Mouse (Mus musculus) forelimb bud, embryonic 11.5 days (tissue): ENCODE data around the gene Gda.

Source experiments
- DNase-seq: peaks from one replicate; pipeline ENCODE4 v3.0.0-alpha.2; 2012; ENCODE audit warnings: low read depth, low spot score

Gda gene

DNA sequence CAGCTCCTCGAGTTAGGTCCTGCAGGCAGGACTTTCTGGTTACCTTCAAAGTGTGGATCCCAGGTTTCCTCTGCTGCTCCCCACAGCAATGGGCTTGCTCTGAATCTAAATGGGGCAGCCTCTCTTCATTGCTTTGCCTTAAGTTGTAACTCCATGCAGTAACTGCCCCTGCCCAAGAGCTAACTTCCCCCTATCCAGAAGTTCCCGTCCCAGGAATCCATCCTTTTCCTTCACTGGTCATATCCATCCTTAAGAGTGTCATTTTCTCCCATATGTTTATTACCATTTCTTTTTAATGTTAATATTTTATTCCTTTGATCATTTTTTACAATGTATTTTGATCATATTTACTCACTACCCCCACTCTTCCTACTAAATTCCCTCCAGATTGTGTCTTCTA, at the start of gene Gda:
Gene Gda, minus strand, starts transcription at position 101 of the 400 bp plus-strand sequence.
- no peak for DNase-seq

DNA sequence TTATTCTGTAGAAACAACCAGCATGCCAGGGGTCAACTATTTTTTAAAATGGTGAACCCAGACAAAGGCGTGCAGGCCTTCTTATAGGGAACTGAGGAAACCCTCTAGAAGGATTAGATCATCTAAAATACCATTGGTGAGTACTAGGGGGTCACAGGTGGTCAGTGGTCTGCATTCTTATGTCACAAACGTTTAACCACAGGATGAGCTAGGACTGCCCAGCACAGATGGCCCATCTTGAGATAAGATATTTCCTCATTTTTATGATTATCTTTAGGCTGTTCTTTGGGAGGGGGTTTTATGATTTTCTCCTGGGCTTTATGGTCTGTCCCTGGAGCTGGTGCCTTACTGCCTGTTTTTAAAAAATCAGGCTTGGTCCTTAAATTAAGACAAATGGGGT, 47.0 kb upstream of the Gda start:
- no peak for DNase-seq

DNA sequence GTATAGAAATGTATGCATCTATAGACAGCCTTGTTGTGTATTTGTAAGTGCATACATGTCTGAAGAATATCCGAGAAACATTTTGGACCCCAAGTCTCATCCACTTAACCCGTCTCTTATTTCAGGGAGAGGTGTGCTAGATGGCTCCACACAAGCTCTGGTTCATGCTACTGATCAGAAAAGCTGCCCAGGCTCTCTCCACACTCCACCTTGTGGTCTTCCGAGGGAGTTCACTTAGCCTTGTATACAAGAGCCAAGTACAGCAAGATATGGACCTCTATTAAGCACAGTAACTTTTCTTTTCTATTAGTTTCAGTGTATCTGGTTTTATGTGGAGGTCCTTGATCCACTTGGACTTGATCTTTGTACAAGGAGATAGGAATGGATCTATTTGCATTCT, 36.9 kb upstream of the Gda start:
- DNase-seq: peak; percentile 33

DNA sequence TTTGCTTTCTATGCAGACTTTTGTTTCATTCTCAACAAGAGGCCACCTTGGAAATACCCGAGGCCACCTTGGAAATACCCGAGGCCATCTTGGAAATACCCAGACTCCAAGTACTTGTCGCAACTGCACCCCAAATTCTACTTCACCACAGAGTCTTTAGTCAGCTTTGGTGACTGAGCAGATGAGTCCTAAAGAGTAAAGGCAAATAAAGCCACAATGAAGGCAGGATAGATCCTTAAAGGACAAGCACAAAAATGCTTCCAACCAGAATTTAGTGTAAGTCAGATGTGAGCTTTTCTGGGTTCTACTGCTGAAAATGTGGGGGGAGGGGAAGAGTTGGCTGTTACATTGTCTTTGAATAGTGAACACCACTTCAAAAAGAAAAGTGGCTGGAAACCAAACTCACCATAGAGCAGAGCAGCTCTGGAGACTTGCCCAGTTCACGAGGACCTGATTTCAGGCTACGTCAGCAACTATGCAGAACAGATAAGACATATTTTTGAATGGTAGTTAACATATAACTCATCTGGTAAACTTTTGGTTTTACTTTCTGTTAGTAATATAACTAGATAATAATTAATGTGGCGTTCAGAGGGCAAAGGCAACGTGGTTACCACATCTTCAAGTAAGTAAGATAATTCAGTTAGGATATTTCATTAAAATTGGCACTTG, 34.5 kb upstream of the Gda start:
- DNase-seq: no peak

DNA sequence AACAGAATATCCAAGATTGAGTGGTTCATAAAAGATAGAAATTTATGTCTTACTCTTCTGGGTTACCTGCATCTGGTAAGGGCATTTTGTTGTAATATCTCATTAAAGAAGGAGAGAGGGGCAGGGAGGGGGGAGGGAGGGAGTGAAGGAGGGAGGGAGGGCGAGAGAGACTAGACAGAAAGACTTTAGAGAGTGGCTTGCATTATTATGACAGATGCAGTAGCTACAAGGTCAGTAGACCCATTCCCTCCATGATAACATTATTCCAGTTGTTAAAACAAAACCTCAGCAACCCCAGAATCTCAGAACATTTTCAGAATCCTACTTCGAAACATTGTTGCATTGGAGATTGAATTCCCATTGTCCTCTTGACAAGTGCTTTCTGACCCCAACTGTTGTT, 33.9 kb upstream of the Gda start:
- DNase-seq: no peak

DNA sequence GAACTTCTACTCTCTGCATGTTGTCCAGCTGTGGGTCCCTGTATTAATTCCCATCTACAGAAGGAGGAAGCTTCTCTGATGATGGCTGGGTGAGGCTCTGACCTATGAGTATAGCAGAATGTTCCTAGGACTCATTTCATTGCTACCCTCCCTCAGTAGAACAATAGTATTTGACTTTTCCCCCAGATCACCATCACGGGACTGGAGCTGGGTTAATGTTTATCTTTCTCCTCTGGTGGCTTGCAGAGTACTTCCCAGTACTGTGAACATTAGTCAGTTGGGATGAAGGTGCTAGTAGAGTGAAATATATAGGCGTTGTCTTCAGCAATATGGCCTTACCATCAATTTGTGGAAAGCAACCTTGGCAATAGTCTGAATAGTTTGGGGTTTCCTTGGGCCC, 31.5 kb upstream of the Gda start:
- DNase-seq: no peak

DNA sequence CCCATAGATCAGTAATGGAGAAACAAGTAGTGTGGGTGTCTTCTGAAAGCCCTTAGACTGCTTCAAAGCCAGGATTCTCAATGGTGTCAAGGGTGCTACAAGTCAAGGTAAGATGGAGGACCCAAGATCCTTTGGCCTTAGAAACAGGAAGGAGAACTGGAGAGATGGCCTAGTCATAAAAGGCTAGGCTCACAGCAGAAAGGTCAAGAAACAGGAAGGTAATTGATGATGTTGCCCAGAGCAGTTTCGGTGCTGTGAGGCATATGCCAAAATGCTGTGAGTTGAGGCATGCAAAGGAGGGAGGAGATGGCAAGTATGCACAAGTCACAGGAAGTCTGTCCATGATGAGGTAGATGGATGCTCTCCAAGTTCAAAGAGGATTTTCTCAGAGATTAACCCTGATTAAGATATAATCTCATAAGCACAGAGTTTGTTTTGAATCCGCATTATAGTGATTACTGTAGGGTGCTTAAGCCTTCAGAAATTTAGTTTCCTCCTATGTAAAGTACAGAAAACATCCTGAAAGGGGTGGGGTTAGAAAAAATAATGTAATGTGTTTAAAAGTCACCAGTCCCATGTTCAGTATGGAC, 26.2 kb upstream of the Gda start:
- no peak for DNase-seq

DNA sequence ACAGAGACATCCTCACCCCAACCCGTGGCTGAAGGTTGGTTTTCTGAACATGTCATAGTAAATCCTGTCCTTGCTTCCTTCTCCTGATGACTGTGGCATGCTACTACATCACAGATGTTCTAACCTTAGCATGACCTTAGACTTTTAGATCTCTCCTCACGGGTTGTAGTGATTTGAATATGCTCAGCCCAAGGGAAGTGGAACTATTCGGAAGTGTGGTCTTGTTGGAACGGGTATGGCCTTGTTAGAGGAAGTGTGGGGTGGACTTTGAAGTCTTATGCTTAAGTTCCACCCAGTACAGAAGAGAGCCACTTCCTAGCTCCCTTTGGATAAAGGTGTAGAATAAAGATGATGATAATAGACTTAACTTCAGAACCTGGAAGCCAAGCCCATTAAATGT, 22.6 kb upstream of the Gda start:
- DNase-seq: no peak

DNA sequence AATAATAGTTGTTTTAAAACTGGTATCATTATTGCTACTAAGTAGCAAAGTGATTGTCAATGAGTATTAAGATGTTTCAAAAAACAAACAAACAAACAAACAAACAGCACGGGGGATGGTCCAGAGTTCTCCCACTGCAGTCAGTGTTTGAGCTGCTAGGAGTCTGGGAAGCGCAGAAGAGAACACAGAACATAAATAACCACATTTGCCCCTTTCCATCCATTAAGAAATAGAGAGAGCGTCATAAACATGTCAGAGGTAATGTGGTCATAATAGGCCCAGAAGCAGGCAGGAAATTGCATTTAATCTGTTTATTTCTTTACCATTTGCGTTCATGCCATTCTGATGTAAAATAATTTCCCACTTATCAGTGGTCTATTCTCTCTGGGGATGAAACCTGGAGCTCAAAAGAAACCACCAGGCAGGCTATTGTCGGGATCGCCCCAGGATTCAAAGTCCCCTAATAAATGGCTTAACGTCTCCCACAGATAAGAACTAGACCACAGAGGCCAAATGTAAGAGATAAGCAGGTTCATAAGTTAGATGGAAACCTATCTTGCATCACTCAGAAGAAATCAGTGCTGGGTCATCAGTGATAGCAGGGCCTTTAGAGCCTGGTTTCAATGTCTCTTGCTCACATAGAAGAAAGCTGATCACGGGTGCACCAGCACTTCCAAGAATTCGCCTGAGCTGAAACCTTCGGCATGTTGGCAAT, 20.7 kb upstream of the Gda start:
- DNase-seq: no peak

DNA sequence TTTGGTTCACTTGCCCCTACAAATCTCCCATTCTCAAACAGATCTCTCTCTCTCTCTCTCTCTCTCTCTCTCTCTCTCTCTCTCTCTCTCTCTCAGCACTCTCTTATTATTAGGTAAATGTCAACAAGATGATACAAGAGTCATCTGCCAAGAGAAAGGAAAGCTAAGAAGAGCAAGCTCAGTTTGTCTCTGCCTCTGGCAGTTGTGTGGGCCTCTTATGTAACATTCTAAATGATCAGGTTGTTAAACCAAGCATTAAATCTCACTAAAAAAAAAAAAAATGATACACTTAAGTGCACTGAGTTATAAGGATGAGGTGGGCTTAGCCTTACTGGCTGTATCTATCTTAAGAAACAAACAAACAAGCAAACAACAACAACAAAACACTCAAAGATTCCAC, 18.1 kb upstream of the Gda start:
- DNase-seq: no peak

DNA sequence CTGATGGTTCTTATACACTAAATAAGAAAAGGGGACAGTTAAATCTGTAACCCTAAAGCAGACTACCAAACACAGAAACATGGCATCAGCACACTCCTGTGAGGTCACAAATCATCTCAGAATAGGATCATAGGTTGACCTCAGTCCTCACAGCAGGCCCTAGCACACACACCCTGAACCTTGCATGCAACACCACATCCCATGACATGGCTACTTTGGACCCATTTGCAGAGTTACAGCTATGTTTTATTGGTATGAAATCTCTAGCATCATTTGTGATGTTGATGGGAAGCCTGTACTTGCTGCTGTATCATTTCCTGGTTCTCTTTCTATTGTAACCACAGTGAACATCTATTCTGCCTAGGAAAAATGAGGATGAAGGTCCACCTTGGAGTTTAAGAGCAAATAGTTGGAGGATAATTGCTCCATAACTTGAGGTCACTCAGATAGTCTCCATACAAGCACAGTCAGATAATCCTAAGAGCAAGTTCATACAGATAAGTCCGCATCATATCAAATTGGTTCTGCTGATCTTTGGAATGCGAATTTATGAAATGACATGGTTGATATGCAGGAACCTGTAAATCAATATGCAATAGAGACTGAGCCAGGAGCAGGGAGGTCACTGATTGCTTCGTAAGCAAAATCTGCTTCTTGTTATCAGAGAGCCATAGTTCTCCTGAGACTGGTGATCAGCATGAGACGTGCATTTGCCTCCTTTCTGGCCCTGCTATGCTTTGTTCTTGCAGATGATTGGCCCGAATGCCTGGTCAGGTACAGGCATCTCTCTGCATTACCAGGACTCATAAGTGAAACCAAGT, 14.1 kb upstream of the Gda start:
- no peak for DNase-seq

DNA sequence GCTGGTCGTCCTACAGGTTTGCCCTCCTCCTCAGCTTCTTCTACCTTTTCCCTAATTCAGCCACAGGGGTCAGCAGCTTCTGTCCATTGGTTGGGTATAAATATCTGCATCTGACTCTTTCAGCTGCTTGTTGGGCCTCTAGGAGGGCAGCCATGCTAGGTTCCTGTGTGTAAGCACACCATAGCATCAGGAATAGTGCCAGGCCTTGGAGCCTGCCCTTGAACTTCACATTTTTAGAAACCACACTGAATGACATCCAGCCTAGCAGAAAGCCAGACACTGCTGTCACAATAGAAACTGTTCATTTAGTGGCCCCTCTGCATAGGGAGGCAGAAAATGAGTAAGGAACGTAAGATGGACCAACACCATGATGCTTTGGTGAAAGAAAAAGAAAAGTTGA, 8.9 kb upstream of the Gda start:
- DNase-seq: no peak

DNA sequence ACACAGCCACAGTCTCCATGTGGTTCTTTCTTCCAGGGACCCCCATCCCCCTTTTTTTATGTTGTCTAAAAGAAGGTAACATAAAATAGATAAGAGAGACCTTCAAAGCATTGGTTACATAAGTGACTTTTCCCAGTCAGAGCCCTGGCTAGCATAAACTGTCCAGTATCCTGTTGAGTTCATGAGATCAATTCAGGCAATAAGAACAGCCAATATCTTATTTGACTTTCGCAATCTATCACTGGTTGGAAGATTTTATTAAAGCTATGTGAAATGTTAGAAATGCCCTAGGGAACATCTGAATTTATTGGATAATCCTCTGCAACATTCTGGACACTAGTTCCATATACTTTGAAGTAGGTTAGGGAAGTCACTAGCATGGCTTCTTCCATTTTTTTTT, 7.8 kb upstream of the Gda start:
- no peak for DNase-seq

DNA sequence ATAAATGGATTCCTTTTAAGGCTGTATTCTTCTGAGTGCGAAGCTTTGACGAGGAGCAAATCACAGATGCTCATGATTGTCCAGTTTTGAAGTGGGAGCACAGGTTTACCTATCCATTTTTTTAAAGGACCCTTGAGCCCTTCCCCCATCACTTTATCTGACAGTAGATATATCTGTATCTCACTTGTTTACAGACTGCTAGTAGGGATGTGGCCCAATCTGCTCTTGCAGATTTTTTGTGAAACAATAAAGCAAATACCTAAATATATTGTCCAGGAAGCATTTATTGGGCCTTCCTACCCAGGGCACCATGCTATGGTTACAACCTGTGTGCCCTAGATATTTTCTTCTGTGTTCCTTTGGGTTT, 6.8 kb upstream of the Gda start:
- DNase-seq: no peak

DNA sequence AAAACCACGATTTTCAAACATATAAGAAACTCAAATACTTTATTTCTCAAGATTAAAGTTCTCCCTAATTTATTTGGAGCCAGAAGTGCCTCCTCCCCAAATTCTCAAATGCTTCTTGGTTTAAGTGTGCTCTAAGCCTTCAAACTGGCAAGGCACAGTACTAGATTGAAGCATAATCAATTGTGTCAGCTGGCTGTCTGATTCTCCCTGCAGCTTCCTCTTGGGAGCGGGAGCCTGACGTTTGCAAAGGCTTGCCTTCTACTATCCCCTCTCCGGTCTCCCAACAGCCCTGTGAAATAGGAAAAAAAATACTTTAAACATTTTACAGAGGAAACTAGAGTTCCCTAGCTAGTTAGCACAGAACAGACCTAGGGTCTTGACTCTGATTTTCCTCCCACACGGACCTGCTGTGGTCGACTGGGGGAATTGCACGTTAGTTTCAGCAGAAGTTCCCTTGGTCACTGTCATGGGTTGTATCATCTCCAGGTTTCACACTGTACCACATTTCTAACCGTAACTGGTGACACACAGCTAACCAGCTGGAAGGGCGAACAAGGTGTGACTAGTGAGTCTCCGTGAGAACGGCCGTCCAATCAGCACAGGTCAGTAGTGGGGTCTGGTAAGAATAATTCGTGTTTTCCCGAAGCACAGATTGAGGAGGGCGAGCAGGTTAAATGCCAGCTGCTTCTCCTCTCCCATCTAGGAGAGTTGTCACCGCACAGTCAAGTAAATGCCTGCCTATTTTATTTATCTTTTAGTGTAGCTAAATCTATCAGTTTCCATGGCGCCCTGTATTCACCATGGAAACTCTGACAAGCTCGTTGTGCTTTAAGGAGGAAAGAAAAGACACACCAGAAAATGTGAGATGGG, 6.2 kb upstream of the Gda start:
- no peak for DNase-seq

DNA sequence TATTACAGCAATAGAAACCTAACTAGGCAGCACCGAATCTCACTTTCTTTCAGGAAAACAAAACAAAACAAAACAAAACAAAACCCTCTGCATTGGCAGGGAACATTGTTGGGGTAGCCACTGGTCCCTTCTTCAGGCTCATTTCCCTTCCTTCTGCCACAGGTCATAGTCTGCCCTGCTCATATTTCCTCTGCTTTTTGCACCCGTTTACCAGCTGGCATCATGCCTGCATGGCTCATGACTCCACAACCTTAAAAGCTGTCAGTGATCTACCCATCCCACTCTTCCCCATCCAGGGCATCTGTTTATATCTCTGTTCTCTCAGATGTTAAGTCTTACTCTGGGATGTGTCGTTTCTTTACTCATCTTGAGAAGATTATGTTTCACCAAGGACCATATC, 5.3 kb upstream of the Gda start:
- no peak for DNase-seq

DNA sequence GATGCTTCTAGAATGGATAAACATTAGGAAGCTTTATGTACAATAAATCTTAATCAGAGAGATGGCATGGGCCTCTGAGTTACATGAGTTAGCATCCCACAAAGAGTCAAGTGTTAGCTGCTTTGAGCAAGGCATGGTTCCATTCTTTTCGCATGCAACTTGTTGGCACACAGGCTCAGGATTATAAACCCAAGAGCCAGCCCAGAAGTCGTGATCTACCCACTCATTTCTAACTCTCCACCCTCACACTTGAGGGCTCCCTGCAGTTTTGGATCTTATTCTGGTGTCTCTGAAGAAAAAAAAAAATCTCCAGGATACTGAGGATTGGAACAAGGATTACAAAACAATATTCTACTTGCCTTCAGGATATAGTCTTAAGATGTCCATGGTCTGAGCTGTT, 4.5 kb upstream of the Gda start:
- no peak for DNase-seq

DNA sequence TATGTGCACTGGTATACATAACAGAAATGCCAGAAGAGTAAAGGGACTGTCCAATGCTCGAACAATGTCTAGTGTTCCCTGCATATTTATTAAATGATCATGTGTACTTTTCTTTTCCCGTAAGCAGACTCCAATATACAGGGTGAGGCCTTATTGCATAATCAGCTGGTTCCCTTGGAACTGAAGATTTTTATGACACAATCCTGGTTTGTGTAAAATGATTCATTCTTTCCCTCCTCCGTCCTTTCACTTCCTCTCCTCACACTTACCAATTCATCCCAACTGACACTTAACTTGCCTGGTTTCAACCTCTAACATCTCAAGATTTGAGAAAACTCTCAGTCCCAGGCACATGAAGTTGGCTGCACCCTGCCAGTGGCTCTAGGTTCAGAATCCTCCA, 3.5 kb upstream of the Gda start:
- DNase-seq: no peak

DNA sequence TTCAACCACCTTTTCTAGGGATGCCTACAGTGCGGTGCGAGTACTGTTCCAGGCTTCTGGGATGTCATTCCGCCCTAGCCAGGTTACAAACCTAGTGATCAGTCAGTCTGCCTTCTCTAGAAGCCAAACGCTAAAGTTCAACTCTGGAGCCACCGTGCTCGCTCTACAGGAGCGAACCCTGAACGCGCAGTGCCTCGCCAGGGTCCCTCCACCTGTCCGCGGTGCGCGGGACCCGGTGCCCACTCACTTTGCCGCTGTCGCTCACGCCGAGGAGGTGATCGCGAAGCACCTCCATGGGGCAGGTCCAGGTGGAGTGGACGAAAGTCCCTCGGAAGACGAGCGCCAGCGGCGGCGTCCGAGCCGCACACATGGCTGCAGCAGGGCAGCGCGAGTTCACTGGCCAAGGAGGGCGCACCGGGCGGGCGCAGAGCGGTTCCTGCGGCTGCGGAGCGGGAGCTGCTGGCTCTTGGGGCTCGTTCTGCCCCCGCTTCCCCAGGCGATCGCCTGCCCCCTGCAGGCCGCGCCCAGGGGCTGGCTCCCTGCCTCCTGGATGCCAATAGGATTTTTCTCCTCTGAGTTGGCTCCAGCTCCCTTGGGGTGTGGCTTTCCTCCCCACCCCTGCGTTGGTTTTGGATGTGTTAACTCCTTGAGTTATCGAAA, 994 bp downstream of the Gda start:
- DNase-seq: peak; percentile 27

DNA sequence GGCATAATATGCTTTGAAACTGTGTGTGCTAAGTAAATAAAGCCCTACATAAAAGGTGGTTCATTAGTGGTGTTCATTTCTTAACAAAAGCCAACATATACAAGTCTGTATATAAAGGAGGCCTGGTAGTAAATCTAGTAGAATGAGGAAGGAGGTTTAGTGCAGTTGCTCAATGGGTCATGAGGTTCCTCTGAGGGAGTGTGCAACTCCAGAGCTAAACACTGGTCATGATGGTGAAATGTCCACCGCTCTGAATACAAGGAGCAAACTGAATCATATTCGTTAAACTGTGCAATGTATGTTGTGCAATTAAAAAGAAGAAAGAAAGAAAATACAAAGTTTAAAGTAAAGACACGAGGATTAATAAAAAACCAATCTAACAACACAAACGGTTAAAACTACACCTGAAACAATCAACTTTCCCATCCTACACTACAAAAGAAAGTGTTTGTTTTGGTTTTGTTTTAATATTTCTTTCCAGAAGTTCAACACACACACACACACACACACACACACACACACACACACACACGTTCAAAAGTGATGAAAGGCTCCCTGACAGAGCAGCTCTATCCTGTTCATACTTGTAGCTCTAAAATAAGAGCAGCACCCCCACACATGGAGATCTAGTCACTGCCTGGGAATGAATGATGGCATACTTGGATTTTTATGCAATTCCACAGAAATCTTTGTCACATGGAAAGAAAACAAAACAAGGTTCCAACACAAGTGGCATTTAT, 11.9 kb downstream of the Gda start:
- DNase-seq: no peak
